Mouse (Mus musculus): Measurements from ENCODE around the gene Zbtb44.
A peak's percentile ranks its signal among the peaks of the same experiment; 100 is the strongest.

Zbtb44 gene

GRCm38 (mm10) chr9:31072256-31072655 lies 41.8 kb downstream of the Zbtb44 start:
- no peak for DNase-seq

GRCm38 (mm10) chr9:31073797-31074196 lies 43.4 kb downstream of the Zbtb44 start:
- no peak for DNase-seq

- DNase-seq, result no peak
Observed at GRCm38 (mm10) chr9:31074836-31075235, 44.4 kb downstream of the Zbtb44 start.

GRCm38 (mm10) chr9:31080726-31081125 lies 50.3 kb downstream of the Zbtb44 start:
- DNase-seq, result no peak

GRCm38 (mm10) chr9:31082054-31082666 lies 51.7 kb downstream of the Zbtb44 start:
- DNase-seq, result peak; percentile 25 to 27

- DNase-seq, result no peak
Observed at GRCm38 (mm10) chr9:31082771-31083170, 52.3 kb downstream of the Zbtb44 start.

GRCm38 (mm10) chr9:31085556-31085955 lies 55.1 kb downstream of the Zbtb44 start:
- DNase-seq, result no peak

- DNase-seq, result peak in 1 of 2 experiments; percentile 18
Observed at GRCm38 (mm10) chr9:31086085-31086753, 55.8 kb downstream of the Zbtb44 start.

GRCm38 (mm10) chr9:31086754-31087145 lies 56.3 kb downstream of the Zbtb44 start:
- no peak for DNase-seq

GRCm38 (mm10) chr9:31087466-31087865 lies 57.0 kb downstream of the Zbtb44 start:
- no peak for DNase-seq

GRCm38 (mm10) chr9:31088116-31088515 lies 57.7 kb downstream of the Zbtb44 start:
- no peak for DNase-seq

GRCm38 (mm10) chr9:31088883-31089282 lies 58.4 kb downstream of the Zbtb44 start:
- no peak for DNase-seq

GRCm38 (mm10) chr9:31089541-31089940 lies 59.1 kb downstream of the Zbtb44 start:
- DNase-seq, result no peak

- no peak for DNase-seq
Observed at GRCm38 (mm10) chr9:31090081-31091023, 59.9 kb downstream of the Zbtb44 start.

GRCm38 (mm10) chr9:31091162-31091581 lies 60.7 kb downstream of the Zbtb44 start:
- DNase-seq, result no peak

GRCm38 (mm10) chr9:31092111-31092832 lies 61.8 kb downstream of the Zbtb44 start:
- DNase-seq, result no peak

- no peak for DNase-seq
Observed at GRCm38 (mm10) chr9:31092833-31093195, 62.4 kb downstream of the Zbtb44 start.

GRCm38 (mm10) chr9:31097088-31098082 lies 66.9 kb downstream of the Zbtb44 start:
- no peak for DNase-seq

GRCm38 (mm10) chr9:31098118-31098517 lies 67.7 kb downstream of the Zbtb44 start:
- DNase-seq, result no peak

- DNase-seq, result no peak
Observed at GRCm38 (mm10) chr9:31108464-31108863, 78.0 kb downstream of the Zbtb44 start.

- no peak for DNase-seq
Observed at GRCm38 (mm10) chr9:31115586-31115985, 85.1 kb downstream of the Zbtb44 start.

- no peak for DNase-seq
Observed at GRCm38 (mm10) chr9:31117088-31117487, 86.6 kb downstream of the Zbtb44 start.
